Mouse (Mus musculus): Measurements from ENCODE around the gene Zfp488.

GRCm38 (mm10) chr14:33958186-33958585, 20.4 kb downstream of the Zfp488 start:
- TF ChIP-seq CTCF (IDR thresholded peaks at IDR 0.05; ENCODE audit: low read depth, low read length) (no peak), POLR2A (IDR thresholded peaks at IDR 0.05; ENCODE audit: borderline replicate concordance, low read depth, low read length) (no peak)
